Mouse (Mus musculus): ENCODE measurements around the gene Scamp4. TPM values are rescaled to one million over a fixed set of nuclear protein-coding genes. Genes with fewer than 3 reads are reported as not detected.
A peak's percentile ranks its signal among the peaks of the same experiment; 100 is the strongest.

The Scamp4 gene
- polyA plus RNA-seq, 1 experiment from 2014 or later = 86.1 TPM

- peak overlapping the region; percentile 41; the same call in 1 of the 2 replicates for H3K4me2 ChIP-seq
Observed at GRCm38 (mm10) chr10:80659213-80659612, 56.5 kb downstream of the Scamp4 start.

GRCm38 (mm10) chr10:80661149-80661548 is 58.5 kb downstream of the Scamp4 start:
- 0 out of 2 replicates have a peak, but pooled peaks cover under 1% of the 10 kb centered on the region for H3K36me3 ChIP-seq
- no peak overlapping the region for H3K4me2 ChIP-seq
- no peaks in the 10 kb centered on the region for H3K9me3 ChIP-seq
- H3K9ac ChIP-seq = no peak overlapping the region
- no peaks in the 10 kb centered on the region for H3K27me3 ChIP-seq (replicated peaks)
- no peak overlapping the region for H3K4me3 ChIP-seq (replicated peaks)
- no peak for ATAC-seq (ENCODE audit: insufficient read depth, low FRiP score, low read depth)
- no peak overlapping the region for H3K27ac ChIP-seq
- peaks cover 44% of the 10 kb centered on the region for H3K4me1 ChIP-seq
- WGBS = 35% methylated on average over 5 of the region's 5 CpGs

More at GRCm38 (mm10) chr10:80659213-80659612, 56.5 kb downstream of the Scamp4 start:
- H3K27me3 ChIP-seq (replicated peaks) = no peaks in the 10 kb centered on the region
- ATAC-seq (ENCODE audit: insufficient read depth, low FRiP score, low read depth) = no peak
- no peaks in the 10 kb centered on the region for H3K9me3 ChIP-seq
- no peak overlapping the region; the same call in 1 of the 2 replicates for H3K27ac ChIP-seq
- no peaks in the 10 kb centered on the region for H3K36me3 ChIP-seq
- H3K4me3 ChIP-seq (replicated peaks) = 0 out of 2 replicates have a peak overlapping the region, but pooled peaks have one; percentile 17
- H3K4me1 ChIP-seq = peaks cover 40% of the 10 kb centered on the region
- no peak overlapping the region for H3K9ac ChIP-seq
- WGBS = 12% methylated on average over 10 of the region's 10 CpGs

GRCm38 (mm10) chr10:80663485-80664196 is 61.0 kb downstream of the Scamp4 start:
- H3K9ac ChIP-seq = no peak overlapping the region
- H3K36me3 ChIP-seq = peaks cover 23% of the 10 kb centered on the region
- peak overlapping the region; percentile 89 for H3K27ac ChIP-seq
- 28% methylated on average over 5 of the region's 5 CpGs for WGBS
- no peak; the same call in 1 of the 2 replicates for ATAC-seq (ENCODE audit: insufficient read depth, low FRiP score, low read depth)
- H3K4me1 ChIP-seq = peaks cover 46% of the 10 kb centered on the region
- H3K4me2 ChIP-seq = no peak overlapping the region; the same call in 1 of the 2 replicates
- no peaks in the 10 kb centered on the region for H3K27me3 ChIP-seq (replicated peaks)
- H3K9me3 ChIP-seq = no peaks in the 10 kb centered on the region
- H3K4me3 ChIP-seq (replicated peaks) = no peak overlapping the region

- Histone ChIP-seq H3K27ac (peak overlapping the region; percentile 89), H3K4me3 (replicated peaks) (0 out of 2 replicates have a peak overlapping the region, but pooled peaks have one; percentile 0), H3K36me3 (peaks cover 31% of the 10 kb centered on the region), H3K4me1 (peaks cover 40% of the 10 kb centered on the region), H3K9me3 (no peaks in the 10 kb centered on the region), H3K4me2 (peak overlapping the region; percentile 44), H3K27me3 (replicated peaks) (no peaks in the 10 kb centered on the region), H3K9ac (no peak overlapping the region)
- 18% methylated on average over 16 of the region's 16 CpGs for WGBS
- ATAC-seq (ENCODE audit: insufficient read depth, low FRiP score, low read depth) = peak; percentile 45
Observed at GRCm38 (mm10) chr10:80664197-80665015, 61.7 kb downstream of the Scamp4 start.

GRCm38 (mm10) chr10:80665016-80665380 is 62.3 kb downstream of the Scamp4 start:
- Histone ChIP-seq H3K27me3 (replicated peaks) (no peaks in the 10 kb centered on the region), H3K4me3 (replicated peaks) (0 out of 2 replicates have a peak overlapping the region, but pooled peaks have one; percentile 0), H3K9me3 (no peaks in the 10 kb centered on the region), H3K4me1 (peaks cover 40% of the 10 kb centered on the region), H3K4me2 (peak overlapping the region; percentile 44), H3K36me3 (peaks cover 37% of the 10 kb centered on the region), H3K27ac (peak overlapping the region; percentile 89), H3K9ac (no peak overlapping the region)
- 6% methylated on average over 10 of the region's 10 CpGs for WGBS
- peak; percentile 41 for ATAC-seq (ENCODE audit: insufficient read depth, low FRiP score, low read depth)

Small RNA genes lying within 50 kb of the gene (microRNA-seq; reads per million reads assigned to microRNA genes)
- 0.77 reads per million for gene Mir6912

Other genes with a start within 250 kb of the Scamp4 start
- 0.30 and 0.67 TPM in 2 replicates for gene Plk5, start 246.4 kb upstream of the Scamp4 start, polyA plus RNA-seq (2015; fragmentation: Nextera tagmentation; extraction: Ambion mirVana)
- 7.8 and 8.7 TPM in 2 replicates for gene Mex3d, start 215.2 kb upstream of the Scamp4 start, polyA plus RNA-seq (2015; fragmentation: Nextera tagmentation; extraction: Ambion mirVana)
- 204 and 216 TPM in 2 replicates for gene Mbd3, start 203.3 kb upstream of the Scamp4 start, polyA plus RNA-seq (2015; fragmentation: Nextera tagmentation; extraction: Ambion mirVana)
- 724 and 753 TPM in 2 replicates for gene Uqcr11, start 196.0 kb upstream of the Scamp4 start, polyA plus RNA-seq (2015; fragmentation: Nextera tagmentation; extraction: Ambion mirVana)
- 88.9 and 100 TPM in 2 replicates for gene Tcf3, start 169.2 kb upstream of the Scamp4 start, polyA plus RNA-seq (2015; fragmentation: Nextera tagmentation; extraction: Ambion mirVana)
- 0.18 and 0.21 TPM in 2 replicates for gene Onecut3, start 108.0 kb upstream of the Scamp4 start, polyA plus RNA-seq (2015; fragmentation: Nextera tagmentation; extraction: Ambion mirVana)
- 0.19 and 0.32 TPM in 2 replicates for gene Atp8b3, start 63.7 kb upstream of the Scamp4 start, polyA plus RNA-seq (2015; fragmentation: Nextera tagmentation; extraction: Ambion mirVana)
- 23.2 and 23.3 TPM in 2 replicates for gene Rexo1, start 41.3 kb upstream of the Scamp4 start, polyA plus RNA-seq (2015; fragmentation: Nextera tagmentation; extraction: Ambion mirVana)
- 9.3 and 10.3 TPM in 2 replicates for gene Klf16, start 25.6 kb upstream of the Scamp4 start, polyA plus RNA-seq (2015; fragmentation: Nextera tagmentation; extraction: Ambion mirVana)
- 102 and 103 TPM in 2 replicates for gene Abhd17a, start 12.5 kb upstream of the Scamp4 start, polyA plus RNA-seq (2015; fragmentation: Nextera tagmentation; extraction: Ambion mirVana)
- gene Adat3, start within 50 bp of the Scamp4 start, polyA plus RNA-seq (2015; fragmentation: Nextera tagmentation; extraction: Ambion mirVana) = 6.1 and 6.4 TPM in 2 replicates
- gene Gm49322, start 3.1 kb downstream of the Scamp4 start, polyA plus RNA-seq (2015; fragmentation: Nextera tagmentation; extraction: Ambion mirVana) = 3.9 TPM in 2 replicates
- 134 and 148 TPM in 2 replicates for gene Csnk1g2, start 20.0 kb downstream of the Scamp4 start, polyA plus RNA-seq (2015; fragmentation: Nextera tagmentation; extraction: Ambion mirVana)
- 70.1 and 72.2 TPM in 2 replicates for gene Btbd2, start 54.2 kb downstream of the Scamp4 start, polyA plus RNA-seq (2015; fragmentation: Nextera tagmentation; extraction: Ambion mirVana)
- 83.9 and 86.3 TPM in 2 replicates for gene Mknk2, start 75.2 kb downstream of the Scamp4 start, polyA plus RNA-seq (2015; fragmentation: Nextera tagmentation; extraction: Ambion mirVana)
- gene Mob3a, start 99.1 kb downstream of the Scamp4 start, polyA plus RNA-seq (2015; fragmentation: Nextera tagmentation; extraction: Ambion mirVana) = 46.2 and 47.5 TPM in 2 replicates
- 27.1 and 32.0 TPM in 2 replicates for gene Izumo4, start 99.3 kb downstream of the Scamp4 start, polyA plus RNA-seq (2015; fragmentation: Nextera tagmentation; extraction: Ambion mirVana)
- gene Ap3d1, start 139.4 kb downstream of the Scamp4 start, polyA plus RNA-seq (2015; fragmentation: Nextera tagmentation; extraction: Ambion mirVana) = 76.1 and 82.3 TPM in 2 replicates
- 17.3 and 17.4 TPM in 2 replicates for gene Dot1l, start 152.3 kb downstream of the Scamp4 start, polyA plus RNA-seq (2015; fragmentation: Nextera tagmentation; extraction: Ambion mirVana)
- gene Sf3a2, start 195.3 kb downstream of the Scamp4 start, polyA plus RNA-seq (2015; fragmentation: Nextera tagmentation; extraction: Ambion mirVana) = 52.6 and 62.0 TPM in 2 replicates
- 117 and 118 TPM in 2 replicates for gene Plekhj1, start 195.8 kb downstream of the Scamp4 start, polyA plus RNA-seq (2015; fragmentation: Nextera tagmentation; extraction: Ambion mirVana)
- gene Amh, start 202.4 kb downstream of the Scamp4 start, polyA plus RNA-seq (2015; fragmentation: Nextera tagmentation; extraction: Ambion mirVana) = not detected in 2 replicates
- 1.0 and 1.4 TPM in 2 replicates for gene Jsrp1, start 210.6 kb downstream of the Scamp4 start, polyA plus RNA-seq (2015; fragmentation: Nextera tagmentation; extraction: Ambion mirVana)
- 1,556 and 1,602 TPM in 2 replicates for gene Oaz1, start 223.8 kb downstream of the Scamp4 start, polyA plus RNA-seq (2015; fragmentation: Nextera tagmentation; extraction: Ambion mirVana)
- 0.24 TPM in 2 replicates for gene Lingo3, start 241.2 kb downstream of the Scamp4 start, polyA plus RNA-seq (2015; fragmentation: Nextera tagmentation; extraction: Ambion mirVana)